Mouse (Mus musculus): Measurements from ENCODE around the gene Gnb1l.

Gene Gnb1l

GRCm38 (mm10) chr16:18498558-18498990 is at the start of gene Gnb1l, which contains the start of gene Rtl10:
Gene Gnb1l (plus strand): TSS chr16:18498713.
Gene Rtl10 (plus strand): TSS chr16:18498901.
- in situ Hi-C loops (cut with MboI): no loop called here

GRCm38 (mm10) chr16:18449005-18449404 is 49.5 kb upstream of the Gnb1l start:
- in situ Hi-C loops (cut with MboI): no loop called here

- in situ Hi-C loops (cut with MboI): loop anchor here (10.0 kb wide), 1 partner anchor 163 kb away; no protein-coding TSS in a partner anchor
Observed at GRCm38 (mm10) chr16:18451486-18452181, 46.9 kb upstream of the Gnb1l start.

GRCm38 (mm10) chr16:18452361-18452862 is 46.1 kb upstream of the Gnb1l start:
- in situ Hi-C loops (cut with MboI): loop anchor here (10.0 kb wide), 1 partner anchor 162 kb away; no protein-coding TSS in a partner anchor

- in situ Hi-C loops (cut with MboI): loop anchor here (10.0 kb wide), 1 partner anchor 161 kb away; no protein-coding TSS in a partner anchor
Observed at GRCm38 (mm10) chr16:18453846-18454245, 44.7 kb upstream of the Gnb1l start.

GRCm38 (mm10) chr16:18455407-18455806 is 43.1 kb upstream of the Gnb1l start:
- in situ Hi-C loops (cut with MboI): loop anchor here (10.0 kb wide), 1 partner anchor 159 kb away; no protein-coding TSS in a partner anchor

GRCm38 (mm10) chr16:18458661-18459060 is 39.9 kb upstream of the Gnb1l start:
- in situ Hi-C loops (cut with MboI): loop anchor here (10.0 kb wide), 1 partner anchor 156 kb away; no protein-coding TSS in a partner anchor

GRCm38 (mm10) chr16:18459335-18459954 is 39.1 kb upstream of the Gnb1l start:
- in situ Hi-C loops (cut with MboI): loop anchor here (10.0 kb wide), 1 partner anchor 155 kb away; no protein-coding TSS in a partner anchor

- in situ Hi-C loops (cut with MboI): loop anchor here (10.0 kb wide), 1 partner anchor 155 kb away; no protein-coding TSS in a partner anchor
Observed at GRCm38 (mm10) chr16:18459955-18460370, 38.5 kb upstream of the Gnb1l start.

GRCm38 (mm10) chr16:18460826-18461225 is 37.7 kb upstream of the Gnb1l start:
- in situ Hi-C loops (cut with MboI): no loop called here

GRCm38 (mm10) chr16:18462031-18462430 is 36.5 kb upstream of the Gnb1l start:
- in situ Hi-C loops (cut with MboI): no loop called here

- in situ Hi-C loops (cut with MboI): no loop called here
Observed at GRCm38 (mm10) chr16:18462598-18462997, 35.9 kb upstream of the Gnb1l start.

- in situ Hi-C loops (cut with MboI): no loop called here
Observed at GRCm38 (mm10) chr16:18464271-18464670, 34.2 kb upstream of the Gnb1l start.

- in situ Hi-C loops (cut with MboI): no loop called here
Observed at GRCm38 (mm10) chr16:18470829-18471228, 27.7 kb upstream of the Gnb1l start.

- in situ Hi-C loops (cut with MboI): no loop called here
Observed at GRCm38 (mm10) chr16:18471381-18471955, 27.0 kb upstream of the Gnb1l start.

GRCm38 (mm10) chr16:18471976-18472375 is 26.5 kb upstream of the Gnb1l start:
- in situ Hi-C loops (cut with MboI): no loop called here

GRCm38 (mm10) chr16:18472416-18472815 is 26.1 kb upstream of the Gnb1l start:
- in situ Hi-C loops (cut with MboI): no loop called here

GRCm38 (mm10) chr16:18472976-18473375 is 25.5 kb upstream of the Gnb1l start:
- in situ Hi-C loops (cut with MboI): no loop called here

GRCm38 (mm10) chr16:18474021-18474420 is 24.5 kb upstream of the Gnb1l start:
- in situ Hi-C loops (cut with MboI): no loop called here

GRCm38 (mm10) chr16:18477996-18478395 is 20.5 kb upstream of the Gnb1l start:
- in situ Hi-C loops (cut with MboI): no loop called here

GRCm38 (mm10) chr16:18479667-18480066 is 18.8 kb upstream of the Gnb1l start:
- in situ Hi-C loops (cut with MboI): no loop called here

GRCm38 (mm10) chr16:18480933-18481485 is 17.5 kb upstream of the Gnb1l start:
- in situ Hi-C loops (cut with MboI): no loop called here
